Mouse (Mus musculus) MEL (cell line): ENCODE measurements around the gene Atp11b. TPM values are rescaled to one million over a fixed set of nuclear protein-coding genes. Genes with fewer than 3 reads are reported as not detected.

Experiments
- DNase-seq: peaks from one replicate; pipeline ENCODE4 v3.0.0; 2011; ENCODE audit warnings: low read depth, low spot score
- H3K27ac ChIP-seq: 2 replicates; pipeline ENCODE4 v1.5.1; 2012; ENCODE audit warnings: low read depth, mild to moderate bottlenecking, control low read depth, low read length, moderate library complexity; ENCODE audit not compliant: control insufficient read depth
- H3K27me3 ChIP-seq, 2 experiments: fragments of 150-350 bp in 1 of 2; sonication (generic) in 1 of 2; 2 replicates each; pipeline ENCODE4 v1.6.1; 2012; ENCODE audit warnings: low read length in 2 of 2, mild to moderate bottlenecking in 2 of 2, improper control_type of control experiment in 1 of 2, moderate library complexity in 1 of 2; ENCODE audit not compliant: insufficient read depth in 2 of 2, control insufficient read depth in 1 of 2
- H3K36me3 ChIP-seq, 2 experiments: 2 replicates each; pipeline ENCODE4 v1.6.1; 2012 to 2014; ENCODE audit warnings: low read length in 2 of 2, improper control_type of control experiment in 1 of 2, inconsistent platforms in 1 of 2, mild to moderate bottlenecking in 1 of 2; ENCODE audit not compliant: insufficient read depth in 2 of 2, control insufficient read depth in 1 of 2
- H3K4me1 ChIP-seq, 2 experiments: fragments of 150-350 bp in 1 of 2; sonication (generic) in 1 of 2; 2 replicates each; pipeline ENCODE4 v1.6.1; 2012; ENCODE audit warnings: low read length in 2 of 2, improper control_type of control experiment in 1 of 2, mild to moderate bottlenecking in 1 of 2; ENCODE audit not compliant: insufficient read depth in 2 of 2, control insufficient read depth in 1 of 2
- H3K4me3 ChIP-seq, 2 experiments: fragments of 150-350 bp in 1 of 2; sonication (generic) in 1 of 2; 2 replicates each; pipeline ENCODE4 v1.5.1; 2012; ENCODE audit warnings: low read depth in 2 of 2, low read length in 2 of 2, mild to moderate bottlenecking in 2 of 2, moderate library complexity in 2 of 2, control low read depth in 1 of 2, improper control_type of control experiment in 1 of 2; ENCODE audit not compliant: control insufficient read depth in 1 of 2, insufficient read depth in 1 of 2
- H3K79me2 ChIP-seq: 2 replicates; pipeline ENCODE4 v1.6.1; 2012; ENCODE audit warnings: mild to moderate bottlenecking, low read length, moderate library complexity; ENCODE audit not compliant: control insufficient read depth, poor library complexity, insufficient read depth
- H3K9ac ChIP-seq: 2 replicates; pipeline ENCODE4 v1.6.1; 2012; ENCODE audit warnings: low read depth, mild to moderate bottlenecking, control low read depth, low read length, moderate library complexity; ENCODE audit not compliant: control insufficient read depth, poor library complexity, severe bottlenecking
- H3K9me3 ChIP-seq: fragments of 150-350 bp; sonication (generic); replicated peaks from 2 replicates; pipeline ENCODE4 v1.6.1; 2012; ENCODE audit warnings: mild to moderate bottlenecking, low read length, improper control_type of control experiment, moderate library complexity; ENCODE audit not compliant: insufficient read depth
- BHLHE40 ChIP-seq: IDR thresholded peaks from 2 replicates; pipeline ENCODE4 v1.6.1; 2012; ENCODE audit warnings: low read depth, mild to moderate bottlenecking, inconsistent platforms, low read length, improper control_type of control experiment, borderline replicate concordance
- CHD1 ChIP-seq: IDR thresholded peaks from 2 replicates; pipeline ENCODE4 v1.6.1; 2012; ENCODE audit warnings: low read depth, mild to moderate bottlenecking, inconsistent platforms, low read length, improper control_type of control experiment
- CHD2 ChIP-seq: IDR thresholded peaks from 2 replicates; pipeline ENCODE4 v1.6.1; 2011; ENCODE audit warnings: low read length, improper control_type of control experiment
- CTCF ChIP-seq, 3 experiments: IDR thresholded peaks in 2 of 3; conservative IDR thresholded peaks in 1 of 3; 2 replicates each; pipeline ENCODE4 v1.5.1; 2011 to 2012; ENCODE audit warnings: low read length in 3 of 3, low read depth in 2 of 3, mild to moderate bottlenecking in 2 of 3, improper control_type of control experiment in 1 of 3, inconsistent platforms in 1 of 3, mixed read lengths in 1 of 3, moderate library complexity in 1 of 3; ENCODE audit not compliant: control insufficient read depth in 1 of 3, insufficient read depth in 1 of 3, poor library complexity in 1 of 3, severe bottlenecking in 1 of 3
- ELF1 ChIP-seq: IDR thresholded peaks from 2 replicates; pipeline ENCODE4 v1.6.1; 2014; ENCODE audit warnings: low read depth, mild to moderate bottlenecking, inconsistent platforms, low read length, improper control_type of control experiment, moderate library complexity
- EP300 ChIP-seq, 2 experiments: IDR thresholded peaks; 2 replicates each; pipeline ENCODE4 v1.6.1; 2011; ENCODE audit warnings: improper control_type of control experiment in 2 of 2, low read length in 2 of 2, low read depth in 1 of 2, mild to moderate bottlenecking in 1 of 2
- GATA1 ChIP-seq: IDR thresholded peaks from 2 replicates; pipeline ENCODE4 v1.6.1; 2011; ENCODE audit warnings: low read depth, low read length, improper control_type of control experiment
- HCFC1 ChIP-seq: IDR thresholded peaks from 2 replicates; pipeline ENCODE4 v1.6.1; 2012; ENCODE audit warnings: low read depth, mild to moderate bottlenecking, inconsistent platforms, low read length, improper control_type of control experiment, moderate library complexity
- KAT2A ChIP-seq: conservative IDR thresholded peaks from 2 replicates; pipeline ENCODE4 v1.6.1; 2012; ENCODE audit warnings: low read depth, low read length, improper control_type of control experiment, inconsistent platforms
- MAX ChIP-seq: IDR thresholded peaks from 2 replicates; pipeline ENCODE4 v1.6.1; 2011; ENCODE audit warnings: low read length, improper control_type of control experiment
- MAZ ChIP-seq: IDR thresholded peaks from 2 replicates; pipeline ENCODE4 v1.6.1; 2012; ENCODE audit warnings: low read depth, mild to moderate bottlenecking, inconsistent platforms, low read length, improper control_type of control experiment
- MEF2A ChIP-seq: IDR thresholded peaks from 2 replicates; pipeline ENCODE4 v1.6.1; 2014; ENCODE audit warnings: low read depth, mild to moderate bottlenecking, inconsistent platforms, low read length, improper control_type of control experiment; ENCODE audit not compliant: poor library complexity, insufficient replicate concordance, severe bottlenecking; ENCODE audit errors: extremely low read depth
- MXI1 ChIP-seq: IDR thresholded peaks from 2 replicates; pipeline ENCODE4 v1.6.1; 2011; ENCODE audit warnings: mild to moderate bottlenecking, low read depth, low read length, improper control_type of control experiment
- MYB ChIP-seq: IDR thresholded peaks from 2 replicates; pipeline ENCODE4 v1.6.1; 2011; ENCODE audit warnings: mild to moderate bottlenecking, low read depth, low read length, improper control_type of control experiment
- MYC ChIP-seq: IDR thresholded peaks from 2 replicates; pipeline ENCODE4 v1.6.1; 2011; ENCODE audit warnings: low read depth, mild to moderate bottlenecking, low read length, improper control_type of control experiment, moderate library complexity
- NELFE ChIP-seq: IDR thresholded peaks from 2 replicates; pipeline ENCODE4 v1.6.1; 2011; ENCODE audit warnings: low read depth, low read length, improper control_type of control experiment
- NRF1 ChIP-seq: IDR thresholded peaks from 2 replicates; pipeline ENCODE4 v1.6.1; 2014; ENCODE audit warnings: low read depth, mild to moderate bottlenecking, inconsistent platforms, low read length, improper control_type of control experiment, moderate library complexity; ENCODE audit not compliant: poor library complexity, insufficient read depth, severe bottlenecking
- POLR2AphosphoS2 ChIP-seq: IDR thresholded peaks from 2 replicates; pipeline ENCODE4 v1.6.1; 2011; ENCODE audit warnings: low read length, improper control_type of control experiment
- POLR2AphosphoS5 ChIP-seq: IDR thresholded peaks from 2 replicates; pipeline ENCODE4 v1.6.1; 2012; ENCODE audit warnings: low read depth, borderline replicate concordance, mild to moderate bottlenecking, inconsistent platforms, low read length, moderate library complexity, mixed read lengths
- RCOR1 ChIP-seq: IDR thresholded peaks from 2 replicates; pipeline ENCODE4 v1.6.1; 2012; ENCODE audit warnings: low read depth, mild to moderate bottlenecking, inconsistent platforms, low read length, improper control_type of control experiment
- TAL1 ChIP-seq: IDR thresholded peaks from 2 replicates; pipeline ENCODE4 v1.6.1; 2012; ENCODE audit warnings: mild to moderate bottlenecking, inconsistent platforms, low read length, moderate library complexity, mixed read lengths
- TBP ChIP-seq: IDR thresholded peaks from 2 replicates; pipeline ENCODE4 v1.8.0; 2011; ENCODE audit warnings: low read depth, low read length, improper control_type of control experiment
- TCF12 ChIP-seq: IDR thresholded peaks from 2 replicates; pipeline ENCODE4 v1.6.1; 2014; ENCODE audit warnings: low read depth, mild to moderate bottlenecking, inconsistent platforms, low read length, improper control_type of control experiment, moderate library complexity
- UBTF ChIP-seq: IDR thresholded peaks from 2 replicates; pipeline ENCODE4 v1.6.1; 2012; ENCODE audit warnings: low read depth, mild to moderate bottlenecking, inconsistent platforms, low read length, improper control_type of control experiment, moderate library complexity, borderline replicate concordance; ENCODE audit not compliant: insufficient read depth
- USF1 ChIP-seq: IDR thresholded peaks from 2 replicates; pipeline ENCODE4 v1.6.1; 2014; ENCODE audit warnings: low read depth, mild to moderate bottlenecking, inconsistent platforms, low read length, improper control_type of control experiment, moderate library complexity
- USF2 ChIP-seq, 2 experiments: IDR thresholded peaks; 2 replicates each; pipeline ENCODE4 v1.6.1; 2011 to 2012; ENCODE audit warnings: improper control_type of control experiment in 2 of 2, low read length in 2 of 2, borderline replicate concordance in 1 of 2, inconsistent platforms in 1 of 2, low read depth in 1 of 2, mild to moderate bottlenecking in 1 of 2; ENCODE audit not compliant: insufficient read depth in 1 of 2
- ZC3H11A ChIP-seq: IDR thresholded peaks from 2 replicates; pipeline ENCODE4 v1.6.1; 2012; ENCODE audit warnings: low read depth, mild to moderate bottlenecking, inconsistent platforms, low read length, improper control_type of control experiment
- ZMIZ1 ChIP-seq: IDR thresholded peaks from 2 replicates; pipeline ENCODE4 v1.6.1; 2012; ENCODE audit warnings: low read depth, mild to moderate bottlenecking, inconsistent platforms, low read length, improper control_type of control experiment, moderate library complexity
- polyA plus RNA-seq, 2 experiments: library from polyadenylated mRNA; stranded (reverse) in 1 of 2; unstranded in 1 of 2; fragments of >175 nt in 1 of 2; fragments of >200 nt in 1 of 2; gene quantifications; 2 replicates each; pipeline versions ENCODE4 v1.2.1 to v1.2.4; 2012; ENCODE audit warnings: low replicate concordance in 2 of 2, low read depth in 1 of 2; ENCODE audit not compliant: insufficient read length in 2 of 2, insufficient read depth in 1 of 2, missing spikeins in 1 of 2
- total RNA-seq: library from RNA; depleted of rRNA; stranded (reverse); fragments of 300-350 nt; gene quantifications from 2 replicates; pipeline ENCODE4 v1.2.3, GENCODE M21; 2012

The Atp11b gene
- total and polyA plus RNA-seq, 3 experiments: 25.9 to 57.9 (median 52.3) TPM

DNA sequence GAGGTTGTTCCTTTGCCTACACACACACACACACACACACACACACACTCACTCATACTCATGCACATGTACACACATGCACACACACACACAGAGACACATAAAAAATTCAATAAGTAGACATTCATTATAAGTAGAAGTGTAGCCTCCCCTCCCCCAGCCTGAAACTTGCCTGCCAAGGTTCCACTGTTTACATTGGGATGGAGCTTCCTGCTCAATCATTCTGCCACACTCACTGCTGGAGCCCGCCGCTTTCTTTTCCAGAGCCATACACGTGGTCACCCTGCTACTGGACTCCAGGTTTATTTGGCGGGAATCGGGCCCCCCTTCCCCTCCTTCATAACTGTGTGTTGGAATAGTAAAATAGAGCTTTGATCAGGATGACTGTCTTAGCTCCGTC is 24.4 kb upstream of the Atp11b start:
- DNase-seq: no peak
- H3K9ac ChIP-seq: no peak overlapping the region
- no peaks in the 10 kb centered on the region for H3K79me2 ChIP-seq
- H3K27me3 ChIP-seq: no peaks in the 10 kb centered on the region
- peaks cover 13 to 14% of the 10 kb centered on the region in 2 experiments for H3K4me1 ChIP-seq
- H3K9me3 ChIP-seq: no peaks in the 10 kb centered on the region
- no peak overlapping the region for H3K4me3 ChIP-seq
- peaks cover 0 to 11% of the 10 kb centered on the region in 2 experiments; a peak in 2 of 4 replicates for H3K36me3 ChIP-seq
- TF ChIP-seq TBP (no peak), NRF1 (no peak), HCFC1 (no peak), USF1 (no peak), NELFE (no peak), CTCF (IDR thresholded peaks at IDR 0.05 in 2 of 3, conservative IDR thresholded peaks at IDR 0.05 in 1 of 3; ENCODE audit: control insufficient read depth in 1 of 3, insufficient read depth in 1 of 3, low read depth in 2 of 3, low read length in 3 of 3, poor library complexity in 1 of 3, severe bottlenecking in 1 of 3) (no peak), KAT2A (no peak), ZC3H11A (no peak), MYB (no peak)
- TF ChIP-seq, all 39 proteins: peak for 0
- no peak overlapping the region for H3K27ac ChIP-seq

DNA sequence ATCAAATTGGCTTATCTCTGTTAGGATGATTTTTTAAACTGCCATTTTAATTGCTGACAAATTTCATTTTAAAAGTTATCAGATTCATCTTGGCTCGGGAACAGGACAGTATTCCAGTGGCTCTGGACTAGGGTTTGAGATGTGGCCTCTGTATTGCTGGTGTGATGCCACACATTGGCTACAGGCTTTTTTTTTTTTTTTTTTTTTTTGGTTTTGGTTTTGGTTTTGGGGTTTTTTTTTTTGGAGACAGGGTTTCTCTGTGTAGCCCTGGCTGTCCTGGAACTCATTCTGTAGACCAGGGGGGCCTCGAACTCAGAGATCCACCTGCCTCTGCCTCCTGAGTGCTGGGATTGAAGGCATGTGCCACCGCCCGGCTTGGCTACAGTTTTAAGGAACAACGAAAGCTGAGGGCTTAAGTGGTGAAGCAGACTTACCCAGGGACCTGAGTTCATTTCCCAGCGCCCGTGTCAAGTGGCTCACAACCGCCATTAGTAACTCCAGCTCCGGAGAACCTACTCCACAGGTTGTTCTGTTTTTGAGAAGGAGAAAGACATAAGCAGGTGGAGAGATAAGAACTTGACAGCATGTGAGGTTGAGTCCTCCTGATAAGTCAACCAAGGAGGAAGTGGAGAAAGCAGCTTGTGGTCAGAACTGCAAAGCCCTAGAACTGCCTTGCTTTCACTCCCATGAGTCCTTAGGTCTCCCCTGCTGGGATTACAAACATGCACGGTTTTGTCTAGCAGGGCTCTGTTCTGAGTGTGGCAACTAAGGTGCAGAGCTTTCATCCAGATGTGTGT is 21.7 kb upstream of the Atp11b start:
- Histone ChIP-seq H3K9me3 (no peaks in the 10 kb centered on the region), H3K4me3 (peak overlapping the region; percentile 23 to 48), H3K4me1 (peaks cover 13 to 14% of the 10 kb centered on the region in 2 experiments), H3K79me2 (no peaks in the 10 kb centered on the region), H3K27me3 (no peaks in the 10 kb centered on the region), H3K36me3 (peaks cover 0 to 11% of the 10 kb centered on the region in 2 experiments; a peak in 2 of 4 replicates), H3K27ac (peak overlapping the region; percentile 84), H3K9ac (peak overlapping the region; percentile 48)
- peak; percentile 93 for DNase-seq
- TF ChIP-seq NRF1 (no peak), USF2 (IDR thresholded peaks at IDR 0.05; ENCODE audit: borderline replicate concordance in 1 of 2, insufficient read depth in 1 of 2, low read depth in 1 of 2, low read length in 2 of 2) (no peak), MYC (peak; percentile 91), MEF2A (no peak), NELFE (no peak), ZMIZ1 (no peak), TAL1 (peak; percentile 78), UBTF (no peak), TCF12 (peak; percentile 94), HCFC1 (peak; percentile 58), BHLHE40 (peak; percentile 95), MAX (peak; percentile 74), ZC3H11A (no peak), MYB (0 out of 2 replicates have a peak, but pooled peaks have one; percentile 47), POLR2AphosphoS2 (no peak), MXI1 (peak; percentile 21), CHD2 (no peak), ELF1 (peak; percentile 66; the same call in 1 of the 2 replicates), EP300 (IDR thresholded peaks at IDR 0.05; ENCODE audit: low read depth in 1 of 2, low read length in 2 of 2) (peak; percentile 95 to 97), RCOR1 (peak; percentile 95), MAZ (no peak), GATA1 (peak; percentile 99), CHD1 (no peak), POLR2AphosphoS5 (no peak)
